Mouse (Mus musculus) CH12.LX (cell line): ENCODE measurements around the gene Pigk. TPM values are rescaled to one million over a fixed set of nuclear protein-coding genes. Genes with fewer than 3 reads are reported as not detected.

Experiments used
- DNase-seq: peaks from one replicate; pipeline ENCODE4 v3.0.0-alpha.2; 2013; ENCODE audit errors: extremely low read depth
- H3K27ac ChIP-seq: 2 replicates; pipeline ENCODE4 v1.5.1; 2012; ENCODE audit warnings: low read depth, mild to moderate bottlenecking, control low read depth, moderate library complexity; ENCODE audit not compliant: insufficient read depth
- H3K27me3 ChIP-seq: replicated peaks from 2 replicates; pipeline ENCODE3; 2012; ENCODE audit warnings: inconsistent platforms
- H3K36me3 ChIP-seq, 2 experiments: replicated peaks in 1 of 2; 2 replicates each; pipeline versions ENCODE3 to v1.6.1; 2012; ENCODE audit warnings: inconsistent platforms in 1 of 2, low read length in 1 of 2, mild to moderate bottlenecking in 1 of 2, mixed read lengths in 1 of 2, moderate library complexity in 1 of 2; ENCODE audit not compliant: control insufficient read depth in 1 of 2, insufficient read depth in 1 of 2
- H3K4me1 ChIP-seq, 2 experiments: 2 replicates each; pipeline ENCODE4 v1.6.1; 2012; ENCODE audit warnings: inconsistent platforms in 1 of 2, moderate library complexity in 1 of 2; ENCODE audit not compliant: insufficient read depth in 2 of 2, control insufficient read depth in 1 of 2
- H3K4me2 ChIP-seq: 2 replicates; pipeline ENCODE4 v1.6.1; 2012; ENCODE audit warnings: low read depth, mild to moderate bottlenecking, control low read depth; ENCODE audit not compliant: poor library complexity, insufficient read depth, severe bottlenecking
- H3K4me3 ChIP-seq, 3 experiments: fragments of 150-350 bp in 1 of 3; sonication (generic) in 1 of 3; replicated peaks in 1 of 3; 2 replicates each; pipeline versions ENCODE3 to v1.5.1; 2011 to 2012; ENCODE audit warnings: low read depth in 2 of 3, low read length in 2 of 3, mild to moderate bottlenecking in 2 of 3, moderate library complexity in 2 of 3, control low read depth in 1 of 3, improper control_type of control experiment in 1 of 3, inconsistent platforms in 1 of 3, mixed read lengths in 1 of 3; ENCODE audit not compliant: poor library complexity in 1 of 3
- H3K79me2 ChIP-seq: replicated peaks from 2 replicates; pipeline ENCODE4 v1.6.1; 2012; ENCODE audit warnings: mild to moderate bottlenecking, moderate library complexity; ENCODE audit not compliant: control insufficient read depth, poor library complexity, insufficient read depth, severe bottlenecking; ENCODE audit errors: extremely low read depth
- H3K9ac ChIP-seq: 2 replicates; pipeline ENCODE4 v1.6.1; 2012; ENCODE audit warnings: low read depth, mild to moderate bottlenecking, control low read depth, moderate library complexity; ENCODE audit not compliant: insufficient read depth
- H3K9me3 ChIP-seq: replicated peaks from 2 replicates; pipeline ENCODE3; 2012; ENCODE audit warnings: low read length, inconsistent platforms, mixed read lengths
- BHLHE40 ChIP-seq: IDR thresholded peaks from 2 replicates; pipeline ENCODE4 v1.6.1; 2011; ENCODE audit warnings: mild to moderate bottlenecking, low read depth, low read length, improper control_type of control experiment
- CTCF ChIP-seq, 2 experiments: IDR thresholded peaks in 1 of 2; conservative IDR thresholded peaks in 1 of 2; 2 replicates each; pipeline ENCODE4 v1.5.1; 2011 to 2012; ENCODE audit warnings: low read depth in 2 of 2, low read length in 2 of 2, improper control_type of control experiment in 1 of 2, inconsistent platforms in 1 of 2, mild to moderate bottlenecking in 1 of 2, moderate library complexity in 1 of 2
- E2F4 ChIP-seq: IDR thresholded peaks from 2 replicates; pipeline ENCODE4 v1.6.1; 2011; ENCODE audit warnings: low read depth, low read length, improper control_type of control experiment; ENCODE audit not compliant: insufficient replicate concordance
- ELF1 ChIP-seq: IDR thresholded peaks from 2 replicates; pipeline ENCODE4 v1.6.1; 2014; ENCODE audit warnings: low read depth, mild to moderate bottlenecking, inconsistent platforms, low read length, improper control_type of control experiment
- EP300 ChIP-seq: IDR thresholded peaks from 2 replicates; pipeline ENCODE4 v1.6.1; 2011; ENCODE audit warnings: low read length, improper control_type of control experiment
- ETS1 ChIP-seq: conservative IDR thresholded peaks from 2 replicates; pipeline ENCODE4 v1.6.1; 2012; ENCODE audit warnings: low read depth, mild to moderate bottlenecking, inconsistent platforms, low read length, improper control_type of control experiment, moderate library complexity
- GABPA ChIP-seq: IDR thresholded peaks from 2 replicates; pipeline ENCODE4 v1.6.1; 2012; ENCODE audit warnings: low read depth, low read length, improper control_type of control experiment, inconsistent platforms; ENCODE audit not compliant: insufficient replicate concordance
- JUN ChIP-seq: IDR thresholded peaks from 2 replicates; pipeline ENCODE4 v1.6.1; 2011; ENCODE audit warnings: low read depth, mild to moderate bottlenecking, low read length, improper control_type of control experiment, moderate library complexity; ENCODE audit not compliant: insufficient read depth
- MAFK ChIP-seq: IDR thresholded peaks from 2 replicates; pipeline ENCODE4 v1.6.1; 2011; ENCODE audit warnings: low read length, improper control_type of control experiment; ENCODE audit not compliant: insufficient replicate concordance
- MEF2A ChIP-seq: IDR thresholded peaks from 2 replicates; pipeline ENCODE4 v1.6.1; 2014; ENCODE audit warnings: low read depth, mild to moderate bottlenecking, inconsistent platforms, low read length, improper control_type of control experiment, borderline replicate concordance
- NRF1 ChIP-seq: IDR thresholded peaks from 2 replicates; pipeline ENCODE4 v1.6.1; 2014; ENCODE audit warnings: low read depth, mild to moderate bottlenecking, inconsistent platforms, low read length, improper control_type of control experiment, moderate library complexity
- PAX5 ChIP-seq: IDR thresholded peaks from 2 replicates; pipeline ENCODE4 v1.6.1; 2012; ENCODE audit warnings: low read length, inconsistent platforms, mixed read lengths
- RAD21 ChIP-seq: IDR thresholded peaks from 2 replicates; pipeline ENCODE4 v1.6.1; 2011; ENCODE audit warnings: low read depth, mild to moderate bottlenecking, low read length, improper control_type of control experiment, moderate library complexity
- SMC3 ChIP-seq: IDR thresholded peaks from 2 replicates; pipeline ENCODE4 v1.6.1; 2011; ENCODE audit warnings: low read depth, low read length, improper control_type of control experiment
- TCF12 ChIP-seq: IDR thresholded peaks from 2 replicates; pipeline ENCODE4 v1.6.1; 2014; ENCODE audit warnings: low read depth, mild to moderate bottlenecking, inconsistent platforms, low read length, improper control_type of control experiment
- UBTF ChIP-seq: IDR thresholded peaks from 2 replicates; pipeline ENCODE4 v1.6.1; 2012; ENCODE audit warnings: low read depth, mild to moderate bottlenecking, inconsistent platforms, low read length, improper control_type of control experiment, moderate library complexity
- USF1 ChIP-seq: IDR thresholded peaks from 2 replicates; pipeline ENCODE4 v1.6.1; 2014; ENCODE audit warnings: low read depth, mild to moderate bottlenecking, inconsistent platforms, low read length, improper control_type of control experiment
- USF2 ChIP-seq: conservative IDR thresholded peaks from 2 replicates; pipeline ENCODE4 v1.6.1; 2011; ENCODE audit warnings: low read depth, low read length, improper control_type of control experiment
- ZC3H11A ChIP-seq: IDR thresholded peaks from 2 replicates; pipeline ENCODE4 v1.6.1; 2012; ENCODE audit warnings: low read depth, mild to moderate bottlenecking, inconsistent platforms, low read length, improper control_type of control experiment
- ZMIZ1 ChIP-seq: IDR thresholded peaks from 2 replicates; pipeline ENCODE4 v1.6.1; 2012; ENCODE audit warnings: low read depth, mild to moderate bottlenecking, inconsistent platforms, low read length, improper control_type of control experiment
- dilution Hi-C: fragments of 300-500 bp; cut with MboI; formaldehyde crosslinking; loops from 2 replicates; pipeline ENCODE4 v1.14.3; 2020; ENCODE audit warnings: low sequenced_read_pairs; ENCODE audit not compliant: extremely low pct_unique_long_range_greater_than_20kb, extremely low pct_ligation_motif_present
- in situ Hi-C: fragments of 300-500 bp; cut with MboI; formaldehyde crosslinking; loops from 3 replicates; pipeline ENCODE4 v1.14.3; 2019; ENCODE audit warnings: low sequenced_read_pairs, low pct_ligation_motif_present, low pct_unique_long_range_greater_than_20kb, mixed read lengths
- polyA plus RNA-seq: library from polyadenylated mRNA; unstranded; fragments of >175 nt; gene quantifications from 2 replicates; pipeline ENCODE4 v1.2.1, GENCODE M21; 2012; ENCODE audit warnings: low read depth; ENCODE audit not compliant: insufficient read length
- total RNA-seq, 2 experiments: library from RNA; depleted of rRNA; stranded (reverse); fragments of 300-350 nt in 1 of 2; fragments of >200 nt in 1 of 2; gene quantifications; 2 replicates each; pipeline ENCODE4 v1.2.3; 2012 to 2014

Pigk gene
- total and polyA plus RNA-seq, 3 experiments: 56.4 to 79.3 (median 67.5) TPM

DNA sequence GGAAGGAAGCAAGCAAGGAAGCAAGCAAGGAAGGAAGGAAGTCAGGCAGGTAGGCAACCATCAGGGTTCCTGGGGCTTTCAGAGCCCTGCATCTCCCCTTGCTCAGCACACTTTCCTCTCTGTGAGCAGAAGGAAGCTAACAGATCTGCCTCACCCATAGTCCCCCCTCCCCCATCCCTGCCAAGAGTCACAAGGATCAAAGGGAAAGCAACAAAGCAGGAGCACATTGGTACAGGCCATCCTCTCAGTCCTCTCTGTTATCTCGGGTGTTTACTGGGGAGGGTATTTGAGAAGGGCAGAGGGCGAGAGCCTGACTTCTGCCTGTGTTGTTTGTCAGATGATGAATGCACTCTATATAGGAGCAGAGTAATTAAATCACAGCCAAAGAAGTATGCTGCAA lies 83.5 kb downstream of the Pigk start:
- Histone ChIP-seq H3K4me2 (no peak overlapping the region), H3K4me1 (no peaks in the 10 kb centered on the region), H3K9me3 (peaks cover 3% of the 10 kb centered on the region), H3K4me3 (no peak overlapping the region), H3K27me3 (no peaks in the 10 kb centered on the region), H3K36me3 (peaks cover 0 to 4% of the 10 kb centered on the region in 2 experiments), H3K79me2 (no peaks in the 10 kb centered on the region), H3K9ac (no peak overlapping the region), H3K27ac (no peak overlapping the region)
- dilution Hi-C loops (no loop called here), in situ Hi-C loops (loop anchor here (25.0 kb wide), 1 partner anchor 715 kb away; no protein-coding TSS in a partner anchor)
- TF ChIP-seq RAD21 (no peak), TCF12 (no peak), MAFK (no peak), PAX5 (no peak), ZMIZ1 (no peak)
- no peak for DNase-seq

- H3K9me3 ChIP-seq: peaks cover 3% of the 10 kb centered on the region
- no peak overlapping the region for H3K4me3 ChIP-seq
- H3K4me1 ChIP-seq: no peaks in the 10 kb centered on the region
- no peak overlapping the region for H3K9ac ChIP-seq
- no peaks in the 10 kb centered on the region for H3K79me2 ChIP-seq
- no peak overlapping the region for H3K27ac ChIP-seq
- H3K36me3 ChIP-seq: no peaks in the 10 kb centered on the region
- no peak for TF ChIP-seq MEF2A
- TF ChIP-seq CTCF (conservative IDR thresholded peaks at IDR 0.05 in 1 of 2, IDR thresholded peaks at IDR 0.05 in 1 of 2; ENCODE audit: low read depth in 2 of 2, low read length in 2 of 2): peak; percentile 56 to 89
- peak; percentile 50; the same call in 1 of the 2 replicates for TF ChIP-seq BHLHE40
- TF ChIP-seq ZC3H11A: no peak
- TF ChIP-seq RAD21: peak; percentile 86
- peak; percentile 83 for TF ChIP-seq SMC3
- no peak overlapping the region for H3K4me2 ChIP-seq
- in situ Hi-C loops: loop anchor here (25.0 kb wide), 1 partner anchor 712 kb away; no protein-coding TSS in a partner anchor
- dilution Hi-C loops: no loop called here
- no peaks in the 10 kb centered on the region for H3K27me3 ChIP-seq
- peak; percentile 68 for DNase-seq
Observed at GRCm38 (mm10) chr3:152799738-152800431, 86.0 kb downstream of the Pigk start.

GRCm38 (mm10) chr3:152813905-152814304 lies 100.0 kb downstream of the Pigk start:
- H3K9me3 ChIP-seq: no peaks in the 10 kb centered on the region
- peak; percentile 31 for DNase-seq
- H3K79me2 ChIP-seq: no peaks in the 10 kb centered on the region
- no peak overlapping the region for H3K4me3 ChIP-seq
- H3K4me2 ChIP-seq: no peak overlapping the region
- dilution Hi-C loops: no loop called here
- no peak for TF ChIP-seq GABPA
- TF ChIP-seq USF2: no peak
- no peak for TF ChIP-seq ETS1
- TF ChIP-seq NRF1: no peak
- no peak for TF ChIP-seq CTCF (conservative IDR thresholded peaks at IDR 0.05 in 1 of 2, IDR thresholded peaks at IDR 0.05 in 1 of 2; ENCODE audit: low read depth in 2 of 2, low read length in 2 of 2)
- no peak for TF ChIP-seq JUN
- TF ChIP-seq USF1: no peak
- no peak for TF ChIP-seq UBTF
- TF ChIP-seq ELF1: no peak
- TF ChIP-seq E2F4: no peak
- TF ChIP-seq BHLHE40: no peak
- TF ChIP-seq EP300: no peak
- TF ChIP-seq, all 38 proteins: peak for 0
- H3K27me3 ChIP-seq: no peaks in the 10 kb centered on the region
- in situ Hi-C loops: no loop called here
- H3K4me1 ChIP-seq: peaks cover 0 to 5% of the 10 kb centered on the region in 2 experiments; a peak in 2 of 4 replicates
- no peak overlapping the region for H3K27ac ChIP-seq
- no peak overlapping the region for H3K9ac ChIP-seq
- no peaks in the 10 kb centered on the region for H3K36me3 ChIP-seq
